Mouse (Mus musculus): ENCODE measurements around the gene Trim5. TPM values are rescaled to one million over a fixed set of nuclear protein-coding genes. Genes with fewer than 3 reads are reported as not detected.

The Trim5 gene
- polyA plus RNA-seq, 1 experiment from 2014 or later, result not detected

DNA sequence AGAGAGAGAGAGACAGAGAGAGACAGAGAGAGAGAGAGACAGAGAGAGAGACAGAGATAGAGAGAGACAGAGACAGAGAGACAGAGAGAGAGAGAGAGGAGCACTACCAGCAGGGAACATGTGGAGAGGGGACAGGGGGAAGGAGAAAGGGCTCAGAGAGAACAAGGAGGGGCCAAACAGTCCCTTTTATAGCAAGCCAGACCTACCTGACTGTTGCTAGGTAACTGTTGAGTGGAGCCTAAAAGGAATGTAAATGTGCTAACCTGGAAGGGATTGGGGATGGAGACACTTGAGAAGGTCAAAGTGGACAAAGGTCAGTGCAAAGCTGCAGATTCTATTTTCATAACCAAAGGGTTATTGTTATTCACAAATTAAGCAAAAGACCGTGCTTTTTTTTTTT is 44.3 kb downstream of the Trim5 start:
- no peak overlapping the region for H3K27ac ChIP-seq
- no peak for DNase-seq (ENCODE audit: low spot score)
- no peaks in the 10 kb centered on the region for H3K9me3 ChIP-seq (replicated peaks)
- no peaks in the 10 kb centered on the region for H3K36me3 ChIP-seq
- H3K27me3 ChIP-seq (ENCODE audit: low read depth, poor library complexity, severe bottlenecking), result no peaks in the 10 kb centered on the region
- peaks cover 6% of the 10 kb centered on the region; the same call in 1 of the 2 replicates for H3K4me1 ChIP-seq
- H3K4me3 ChIP-seq, result no peak overlapping the region
- 56% methylated on average over 1 of the region's 1 CpGs for WGBS

DNA sequence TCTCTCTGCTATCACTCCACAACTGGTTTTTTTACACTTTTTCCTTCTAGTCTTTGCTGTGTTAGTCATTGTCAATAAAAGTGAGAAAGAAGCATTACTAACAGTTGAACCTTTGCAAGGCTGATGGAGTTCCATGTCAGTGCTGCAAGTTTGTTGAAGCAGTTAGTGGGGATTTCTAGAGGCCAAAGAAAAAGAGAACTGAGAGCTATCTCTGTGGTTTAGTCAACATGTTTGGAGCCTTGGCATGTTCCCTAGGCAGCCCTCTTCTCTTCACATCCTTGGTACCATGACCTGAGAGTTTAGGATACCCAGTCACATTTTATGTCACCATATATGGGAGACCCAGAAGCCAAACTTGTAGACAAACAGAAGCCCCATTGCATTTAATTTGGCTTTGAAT is 47.0 kb downstream of the Trim5 start:
- H3K36me3 ChIP-seq, result no peaks in the 10 kb centered on the region
- no peak overlapping the region for H3K4me3 ChIP-seq
- no peak overlapping the region for H3K27ac ChIP-seq
- peaks cover 6% of the 10 kb centered on the region; the same call in 1 of the 2 replicates for H3K4me1 ChIP-seq
- no peaks in the 10 kb centered on the region for H3K27me3 ChIP-seq (ENCODE audit: low read depth, poor library complexity, severe bottlenecking)
- no peak for DNase-seq (ENCODE audit: low spot score)
- H3K9me3 ChIP-seq (replicated peaks), result no peaks in the 10 kb centered on the region

DNA sequence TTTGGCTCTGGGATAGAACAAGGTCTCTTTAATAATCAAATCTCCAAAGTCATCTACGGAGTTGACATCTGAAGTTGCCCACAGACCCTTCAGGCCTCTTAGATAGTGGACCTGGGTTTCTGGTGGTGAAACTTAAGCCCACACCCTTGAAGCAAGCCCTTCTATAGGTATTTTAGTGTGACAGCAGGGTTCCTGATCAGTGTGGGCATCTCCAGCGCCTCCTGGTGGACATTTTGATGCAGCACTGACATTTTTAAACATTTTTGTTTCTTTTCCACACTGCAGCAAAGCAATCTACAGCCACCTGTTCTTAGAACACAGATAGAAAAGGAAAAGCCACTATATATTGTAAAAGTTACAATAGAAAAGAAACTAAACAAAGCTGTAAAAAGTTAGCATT is 56.7 kb downstream of the Trim5 start:
- H3K27me3 ChIP-seq (ENCODE audit: low read depth, poor library complexity, severe bottlenecking), result no peaks in the 10 kb centered on the region
- 39% methylated on average over 2 of the region's 2 CpGs for WGBS
- H3K4me1 ChIP-seq, result no peaks in the 10 kb centered on the region
- H3K4me3 ChIP-seq, result no peak overlapping the region
- peaks cover 2% of the 10 kb centered on the region; the same call in 1 of the 2 replicates for H3K36me3 ChIP-seq
- H3K27ac ChIP-seq, result no peak overlapping the region
- no peaks in the 10 kb centered on the region for H3K9me3 ChIP-seq (replicated peaks)
- peak; percentile 39 for DNase-seq (ENCODE audit: low spot score)

DNA sequence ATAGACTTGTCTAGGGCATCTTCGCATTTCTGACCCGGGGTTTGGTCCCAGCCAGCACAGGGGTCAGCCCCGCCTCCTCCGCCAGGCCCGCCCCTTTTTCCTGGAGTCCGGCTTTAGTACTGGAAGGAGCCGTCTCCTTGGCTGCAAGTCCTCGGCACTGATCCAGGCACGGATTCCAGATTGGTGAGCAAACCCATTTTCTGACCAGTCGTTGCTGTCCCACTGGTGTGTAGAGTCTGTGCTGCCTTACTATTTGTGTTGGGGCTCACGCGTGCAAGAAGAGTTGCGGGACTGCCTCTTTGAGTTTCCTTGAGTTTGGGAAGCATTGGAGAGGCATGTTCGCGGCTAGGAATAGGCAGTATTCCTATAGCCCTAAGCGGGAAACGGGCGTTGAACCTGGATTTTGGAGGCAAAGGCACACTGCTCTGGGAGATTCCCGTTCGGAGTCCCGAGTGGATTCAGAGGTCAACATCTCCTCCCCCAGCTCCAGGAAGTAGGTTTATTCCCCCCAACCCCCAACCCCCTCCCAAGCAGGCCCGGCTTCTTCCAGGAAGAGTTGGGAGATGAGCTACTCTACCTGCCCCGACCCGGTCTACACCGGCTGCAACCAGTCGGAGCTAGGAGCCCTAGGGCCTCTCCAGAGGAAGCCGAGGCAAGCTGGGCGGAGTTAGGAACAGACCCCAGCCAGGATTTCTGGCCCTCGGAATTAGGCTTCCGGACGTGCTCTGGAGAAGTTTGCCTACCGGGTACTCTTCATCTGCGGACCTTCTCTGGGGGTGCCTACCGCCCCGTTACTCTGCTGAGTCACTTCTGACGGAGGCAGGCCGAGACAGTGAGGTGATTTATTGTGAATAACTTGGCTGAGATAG is 69.0 kb downstream of the Trim5 start, which contains the start of gene Trim6:
Gene Trim6 (plus strand): TSS at position 93 of the 869 bp plus-strand sequence.
- H3K27ac ChIP-seq, result peak within 1 kb of the TSS; percentile 82

DNA sequence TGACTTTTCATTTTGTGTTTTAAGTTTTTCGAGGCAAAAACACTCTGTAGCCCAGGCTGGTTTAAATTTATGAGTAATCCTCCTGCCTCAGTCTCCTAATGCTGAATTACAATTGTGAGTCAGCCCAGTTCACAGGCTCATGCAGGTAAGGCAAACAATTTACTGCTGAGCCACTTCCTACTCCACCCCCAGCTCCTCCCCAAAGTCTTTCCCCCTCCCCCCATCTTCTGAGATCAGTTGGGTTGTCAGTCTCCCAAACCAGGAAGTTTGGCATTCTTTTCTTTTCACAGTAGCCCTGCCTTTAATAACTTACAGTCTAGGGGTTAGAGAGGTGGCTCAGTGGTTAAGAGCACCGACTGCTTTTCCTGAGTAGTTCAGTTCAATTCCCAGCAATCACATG is 70.0 kb downstream of the Trim5 start:
- H3K9me3 ChIP-seq (replicated peaks), result no peaks in the 10 kb centered on the region
- peaks cover 9% of the 10 kb centered on the region; the same call in 1 of the 2 replicates for H3K4me1 ChIP-seq
- no peak overlapping the region for H3K4me3 ChIP-seq
- DNase-seq (ENCODE audit: low spot score), result no peak
- WGBS, result 72% methylated on average over 2 of the region's 2 CpGs
- no peak overlapping the region for H3K27ac ChIP-seq
- no peaks in the 10 kb centered on the region for H3K27me3 ChIP-seq (ENCODE audit: low read depth, poor library complexity, severe bottlenecking)
- no peaks in the 10 kb centered on the region for H3K36me3 ChIP-seq

More for the DNA sequence above, 69.0 kb downstream of the Trim5 start, which contains the start of gene Trim6:
- no peaks in the 10 kb centered on the region for H3K27me3 ChIP-seq (ENCODE audit: low read depth, poor library complexity, severe bottlenecking)
- peaks cover 9% of the 10 kb centered on the region; the same call in 1 of the 2 replicates for H3K4me1 ChIP-seq
- WGBS, result 2% methylated on average over 37 of the region's 37 CpGs
- H3K9me3 ChIP-seq (replicated peaks), result no peaks in the 10 kb centered on the region
- peak; percentile 80 for DNase-seq (ENCODE audit: low spot score)
- no peaks in the 10 kb centered on the region for H3K36me3 ChIP-seq
- H3K4me3 ChIP-seq, result peak within 1 kb of the TSS; percentile 58

DNA sequence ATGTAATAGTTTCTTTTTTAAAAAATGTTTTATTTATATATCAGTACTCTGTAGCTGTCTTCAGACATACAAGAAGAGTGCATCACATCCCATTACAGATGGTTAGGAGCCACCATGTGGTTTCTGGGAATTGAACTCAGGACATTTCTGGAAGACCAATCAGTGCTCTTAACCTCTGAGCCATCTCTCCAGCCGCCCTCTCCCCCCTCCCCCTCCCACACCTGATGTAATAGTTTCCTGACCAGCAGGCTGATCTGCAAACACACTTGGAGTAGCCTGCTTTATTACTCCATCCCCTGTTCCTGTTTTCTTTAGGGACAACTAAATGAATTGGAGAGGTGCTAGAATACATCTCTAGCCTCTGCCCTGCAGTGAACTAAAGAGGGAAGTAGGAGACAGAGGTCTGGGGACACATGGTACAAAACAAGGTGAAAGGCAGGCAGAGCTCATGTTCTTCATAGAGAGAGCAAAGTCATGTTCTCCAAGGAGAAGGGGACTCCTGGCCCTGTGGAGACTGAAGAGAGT is 71.8 kb downstream of the Trim5 start:
- Histone ChIP-seq H3K4me1 (peaks cover 9% of the 10 kb centered on the region; the same call in 1 of the 2 replicates), H3K36me3 (no peaks in the 10 kb centered on the region), H3K27ac (no peak overlapping the region), H3K9me3 (replicated peaks) (no peaks in the 10 kb centered on the region), H3K4me3 (no peak overlapping the region), H3K27me3 (ENCODE audit: low read depth, poor library complexity, severe bottlenecking) (no peaks in the 10 kb centered on the region)
- WGBS, result 52% methylated on average over 1 of the region's 1 CpGs
- no peak for DNase-seq (ENCODE audit: low spot score)

Other genes starting within 250 kb of the Trim5 start
- not detected in 2 replicates for gene Olfr642, start 235.4 kb downstream of the Trim5 start, polyA plus RNA-seq (2016; fragmentation: Nextera tagmentation; extraction: Ambion mirVana)
- not detected in 2 replicates for gene 4930516K23Rik, start 226.6 kb downstream of the Trim5 start, polyA plus RNA-seq (2016; fragmentation: Nextera tagmentation; extraction: Ambion mirVana)
- gene Olfr644, start 216.2 kb downstream of the Trim5 start, polyA plus RNA-seq (2016; fragmentation: Nextera tagmentation; extraction: Ambion mirVana), result not detected in 2 replicates
- not detected in 2 replicates for gene Olfr645, start 202.6 kb downstream of the Trim5 start, polyA plus RNA-seq (2016; fragmentation: Nextera tagmentation; extraction: Ambion mirVana)
- not detected in 2 replicates for gene Olfr646, start 183.2 kb downstream of the Trim5 start, polyA plus RNA-seq (2016; fragmentation: Nextera tagmentation; extraction: Ambion mirVana)
- not detected in 2 replicates for gene Ubqln5, start 158.3 kb downstream of the Trim5 start, polyA plus RNA-seq (2016; fragmentation: Nextera tagmentation; extraction: Ambion mirVana)
- gene Olfr643, start 150.7 kb downstream of the Trim5 start, polyA plus RNA-seq (2016; fragmentation: Nextera tagmentation; extraction: Ambion mirVana), result not detected in 2 replicates
- gene Ubqln3, start 144.8 kb downstream of the Trim5 start, polyA plus RNA-seq (2016; fragmentation: Nextera tagmentation; extraction: Ambion mirVana), result not detected in 2 replicates
- gene Ubqlnl, start 137.5 kb downstream of the Trim5 start, polyA plus RNA-seq (2016; fragmentation: Nextera tagmentation; extraction: Ambion mirVana), result not detected in 2 replicates
- gene Olfm5, start 123.3 kb downstream of the Trim5 start, polyA plus RNA-seq (2016; fragmentation: Nextera tagmentation; extraction: Ambion mirVana), result not detected in 2 replicates
- gene Olfr648, start 104.7 kb downstream of the Trim5 start, polyA plus RNA-seq (2016; fragmentation: Nextera tagmentation; extraction: Ambion mirVana), result 0.16 and 0.29 TPM in 2 replicates
- not detected in 2 replicates for gene Olfr649, start 92.1 kb downstream of the Trim5 start, polyA plus RNA-seq (2016; fragmentation: Nextera tagmentation; extraction: Ambion mirVana)
- 6.4 and 7.0 TPM in 2 replicates for gene Trim6, start 69.3 kb downstream of the Trim5 start, polyA plus RNA-seq (2016; fragmentation: Nextera tagmentation; extraction: Ambion mirVana)
- 0.31 and 0.91 TPM in 2 replicates for gene Trim34a, start 43.6 kb downstream of the Trim5 start, polyA plus RNA-seq (2016; fragmentation: Nextera tagmentation; extraction: Ambion mirVana)
- gene Trim12a, start 27.4 kb upstream of the Trim5 start, polyA plus RNA-seq (2016; fragmentation: Nextera tagmentation; extraction: Ambion mirVana), result 1.7 and 2.3 TPM in 2 replicates
- gene Trim34b, start 41.4 kb upstream of the Trim5 start, polyA plus RNA-seq (2016; fragmentation: Nextera tagmentation; extraction: Ambion mirVana), result not detected in 2 replicates
- gene Trim12c, start 65.3 kb upstream of the Trim5 start, polyA plus RNA-seq (2016; fragmentation: Nextera tagmentation; extraction: Ambion mirVana), result 0.79 and 1.1 TPM in 2 replicates
- gene Trim30b, start 81.8 kb upstream of the Trim5 start, polyA plus RNA-seq (2016; fragmentation: Nextera tagmentation; extraction: Ambion mirVana), result 0.05 and 0.09 TPM in 2 replicates
- gene Trim30c, start 112.7 kb upstream of the Trim5 start, polyA plus RNA-seq (2016; fragmentation: Nextera tagmentation; extraction: Ambion mirVana), result not detected in 2 replicates
- 0.33 and 0.39 TPM in 2 replicates for gene Trim30a, start 177.1 kb upstream of the Trim5 start, polyA plus RNA-seq (2016; fragmentation: Nextera tagmentation; extraction: Ambion mirVana)
- 0.11 TPM in 1 of 2 replicates, not detected in the other for gene Trim30d, start 219.8 kb upstream of the Trim5 start, polyA plus RNA-seq (2016; fragmentation: Nextera tagmentation; extraction: Ambion mirVana)

Data from limb, embryonic 10.5 days (tissue).